Mouse (Mus musculus): ENCODE measurements around the gene Polk.

DNA sequence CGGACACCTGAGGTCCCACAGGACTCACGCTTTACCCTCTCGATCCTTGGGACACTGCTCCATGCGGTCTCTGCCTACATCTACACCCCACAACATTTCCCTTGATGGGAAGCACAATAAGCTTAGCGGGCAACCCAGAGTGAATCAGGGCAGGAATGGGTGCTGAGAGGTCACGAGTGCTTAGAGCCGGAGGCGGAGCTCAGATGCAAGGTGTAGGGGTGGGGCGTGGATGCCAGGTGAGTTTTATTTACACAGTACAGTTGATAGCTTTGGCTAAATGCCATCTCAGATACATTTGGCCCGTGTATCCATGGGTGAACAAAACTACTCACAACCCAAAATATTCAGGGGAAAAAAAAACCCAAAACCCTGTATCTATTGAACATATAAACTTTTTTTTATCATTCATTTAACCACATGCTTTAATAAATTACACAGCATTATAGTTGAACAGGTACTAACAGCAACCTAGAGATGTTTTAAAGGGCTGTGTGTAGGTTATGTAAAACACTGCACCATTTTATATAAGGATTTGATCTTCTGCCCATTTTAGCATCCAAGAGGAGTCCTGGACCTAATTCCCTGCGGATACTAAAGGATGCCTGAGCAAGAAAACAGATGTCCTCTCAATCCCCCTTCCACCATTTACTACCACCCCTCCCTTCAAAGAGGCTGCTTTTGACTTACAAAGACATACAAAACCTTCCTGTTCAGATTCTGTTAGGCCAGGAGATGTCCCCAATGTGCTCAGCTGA, 90.8 kb downstream of the Polk start:
- TF ChIP-seq CTCF (conservative IDR thresholded peaks at IDR 0.05; ENCODE audit: low read length) (no peak), NANOG (IDR thresholded peaks at IDR 0.05; ENCODE audit: borderline replicate concordance, low read length) (no peak), POU5F1 (IDR thresholded peaks at IDR 0.05; ENCODE audit: borderline replicate concordance, low read length) (no peak)

Measured in E14TG2a.4 (cell line).